Mouse (Mus musculus): ENCODE results near the gene Mturn. TPM values are rescaled to one million over a fixed set of nuclear protein-coding genes. Genes with fewer than 3 reads are reported as not detected.

Gene Mturn
- polyA plus RNA-seq, 1 experiment from 2014 or later, result 2.5 TPM

GRCm38 (mm10) chr6:54736126-54736525, 54.7 kb downstream of the Mturn start:
- no peak overlapping the region for H3K4me3 ChIP-seq (ENCODE audit: low read depth, low read length)
- 22% methylated on average over 9 of the region's 9 CpGs for WGBS (ENCODE audit: insufficient replicate concordance)

GRCm38 (mm10) chr6:54737255-54737654, 55.8 kb downstream of the Mturn start:
- Histone ChIP-seq H3K36me3 (ENCODE audit: control insufficient read depth, insufficient read depth) (no peaks in the 10 kb centered on the region), H3K4me2 (ENCODE audit: low read depth, low read length) (no peak overlapping the region), H3K27ac (ENCODE audit: low read length) (no peak overlapping the region), H3K4me3 (ENCODE audit: low read depth, low read length) (no peak overlapping the region), H3K27me3 (ENCODE audit: control insufficient read depth, insufficient read depth, low read depth, low read length) (no peaks in the 10 kb centered on the region), H3K4me1 (ENCODE audit: control insufficient read depth, low read depth, low read length) (no peaks in the 10 kb centered on the region), H3K9me3 (replicated peaks; ENCODE audit: control insufficient read depth, low read length) (no peaks in the 10 kb centered on the region), H3K9ac (ENCODE audit: low read depth, low read length) (no peak overlapping the region)
- WGBS (ENCODE audit: insufficient replicate concordance), result 55% methylated on average over 3 of the region's 3 CpGs
- ATAC-seq (ENCODE audit: low read depth), result no peak

More at GRCm38 (mm10) chr6:54736126-54736525, 54.7 kb downstream of the Mturn start:
- Histone ChIP-seq H3K4me2 (ENCODE audit: low read depth, low read length) (no peak overlapping the region), H3K4me1 (ENCODE audit: control insufficient read depth, low read depth, low read length) (no peaks in the 10 kb centered on the region), H3K27ac (ENCODE audit: low read length) (no peak overlapping the region), H3K36me3 (ENCODE audit: control insufficient read depth, insufficient read depth) (no peaks in the 10 kb centered on the region), H3K9me3 (replicated peaks; ENCODE audit: control insufficient read depth, low read length) (no peaks in the 10 kb centered on the region), H3K9ac (ENCODE audit: low read depth, low read length) (no peak overlapping the region), H3K27me3 (ENCODE audit: control insufficient read depth, insufficient read depth, low read depth, low read length) (no peaks in the 10 kb centered on the region)
- ATAC-seq (ENCODE audit: low read depth), result no peak

GRCm38 (mm10) chr6:54737684-54738083, 56.3 kb downstream of the Mturn start:
- Histone ChIP-seq H3K36me3 (ENCODE audit: control insufficient read depth, insufficient read depth) (no peaks in the 10 kb centered on the region), H3K4me3 (ENCODE audit: low read depth, low read length) (no peak overlapping the region), H3K4me2 (ENCODE audit: low read depth, low read length) (no peak overlapping the region), H3K9me3 (replicated peaks; ENCODE audit: control insufficient read depth, low read length) (no peaks in the 10 kb centered on the region), H3K27ac (ENCODE audit: low read length) (no peak overlapping the region), H3K27me3 (ENCODE audit: control insufficient read depth, insufficient read depth, low read depth, low read length) (no peaks in the 10 kb centered on the region), H3K4me1 (ENCODE audit: control insufficient read depth, low read depth, low read length) (no peaks in the 10 kb centered on the region), H3K9ac (ENCODE audit: low read depth, low read length) (no peak overlapping the region)
- 41% methylated on average over 3 of the region's 3 CpGs for WGBS (ENCODE audit: insufficient replicate concordance)
- no peak for ATAC-seq (ENCODE audit: low read depth)

GRCm38 (mm10) chr6:54749056-54749455, 67.6 kb downstream of the Mturn start:
- Histone ChIP-seq H3K9me3 (replicated peaks; ENCODE audit: control insufficient read depth, low read length) (no peaks in the 10 kb centered on the region), H3K27ac (ENCODE audit: low read length) (no peak overlapping the region), H3K36me3 (ENCODE audit: control insufficient read depth, insufficient read depth) (no peaks in the 10 kb centered on the region), H3K4me3 (ENCODE audit: low read depth, low read length) (no peak overlapping the region), H3K27me3 (ENCODE audit: control insufficient read depth, insufficient read depth, low read depth, low read length) (no peaks in the 10 kb centered on the region), H3K4me1 (ENCODE audit: control insufficient read depth, low read depth, low read length) (no peaks in the 10 kb centered on the region), H3K4me2 (ENCODE audit: low read depth, low read length) (no peak overlapping the region), H3K9ac (ENCODE audit: low read depth, low read length) (no peak overlapping the region)
- 74% methylated on average over 7 of the region's 7 CpGs for WGBS (ENCODE audit: insufficient replicate concordance)
- no peak for ATAC-seq (ENCODE audit: low read depth)

- no peak for ATAC-seq (ENCODE audit: low read depth)
- H3K27ac ChIP-seq (ENCODE audit: low read length), result no peak overlapping the region
- no peak overlapping the region for H3K9ac ChIP-seq (ENCODE audit: low read depth, low read length)
- WGBS (ENCODE audit: insufficient replicate concordance), result 75% methylated on average over 4 of the region's 4 CpGs
- no peaks in the 10 kb centered on the region for H3K4me1 ChIP-seq (ENCODE audit: control insufficient read depth, low read depth, low read length)
- H3K4me3 ChIP-seq (ENCODE audit: low read depth, low read length), result no peak overlapping the region
- H3K4me2 ChIP-seq (ENCODE audit: low read depth, low read length), result no peak overlapping the region
- H3K27me3 ChIP-seq (ENCODE audit: control insufficient read depth, insufficient read depth, low read depth, low read length), result no peaks in the 10 kb centered on the region
- H3K36me3 ChIP-seq (ENCODE audit: control insufficient read depth, insufficient read depth), result no peaks in the 10 kb centered on the region
- no peaks in the 10 kb centered on the region for H3K9me3 ChIP-seq (replicated peaks; ENCODE audit: control insufficient read depth, low read length)
These were observed 70.2 kb downstream of the Mturn start for GRCm38 (mm10) chr6:54751621-54752020.

- WGBS (ENCODE audit: insufficient replicate concordance), result 12% methylated on average over 3 of the region's 3 CpGs
- ATAC-seq (ENCODE audit: low read depth), result no peak
- H3K4me1 ChIP-seq (ENCODE audit: control insufficient read depth, low read depth, low read length), result no peaks in the 10 kb centered on the region
These were observed 70.7 kb downstream of the Mturn start for GRCm38 (mm10) chr6:54752076-54752475.

More at GRCm38 (mm10) chr6:54752076-54752475, 70.7 kb downstream of the Mturn start:
- Histone ChIP-seq H3K4me3 (ENCODE audit: low read depth, low read length) (no peak overlapping the region), H3K9me3 (replicated peaks; ENCODE audit: control insufficient read depth, low read length) (no peaks in the 10 kb centered on the region), H3K9ac (ENCODE audit: low read depth, low read length) (no peak overlapping the region), H3K27me3 (ENCODE audit: control insufficient read depth, insufficient read depth, low read depth, low read length) (no peaks in the 10 kb centered on the region), H3K4me2 (ENCODE audit: low read depth, low read length) (no peak overlapping the region), H3K27ac (ENCODE audit: low read length) (no peak overlapping the region), H3K36me3 (ENCODE audit: control insufficient read depth, insufficient read depth) (no peaks in the 10 kb centered on the region)

Other genes with a start within 250 kb of the Mturn start
- gene Scrn1, start 115.1 kb upstream of the Mturn start, polyA plus RNA-seq (2015; fragmentation: Nextera tagmentation; extraction: Ambion mirVana), result 0.09 and 0.34 TPM in 2 replicates
- 2.1 and 2.5 TPM in 2 replicates for gene Plekha8, start 86.5 kb upstream of the Mturn start, polyA plus RNA-seq (2015; fragmentation: Nextera tagmentation; extraction: Ambion mirVana)
- 4.1 and 4.3 TPM in 2 replicates for gene Fkbp14, start 84.3 kb upstream of the Mturn start, polyA plus RNA-seq (2015; fragmentation: Nextera tagmentation; extraction: Ambion mirVana)
- gene Znrf2, start 135.3 kb downstream of the Mturn start, polyA plus RNA-seq (2015; fragmentation: Nextera tagmentation; extraction: Ambion mirVana), result 1.8 and 2.1 TPM in 2 replicates